Mouse (Mus musculus) embryonic facial prominence, embryonic 11.5 days (tissue): ENCODE measurements around the gene Lurap1l. TPM values are rescaled to one million over a fixed set of nuclear protein-coding genes. Genes with fewer than 3 reads are reported as not detected.
A peak's percentile ranks its signal among the peaks of the same experiment; 100 is the strongest.

Source experiments
- ATAC-seq: fragments of 200-750 bp; cut with Nextera tagmentation; replicated peaks from 2 replicates; pipeline ENCODE4 v1.8.0; 2017; ENCODE audit warnings: low read depth; ENCODE audit not compliant: insufficient number of reproducible peaks, low FRiP score, low TSS enrichment
- DNase-seq: peaks from one replicate; pipeline ENCODE4 v3.0.0-alpha.2; 2015; ENCODE audit warnings: low spot score
- H3K27ac ChIP-seq: fragments of 300-500 bp; sonication (generic); replicated peaks from 2 replicates; pipeline ENCODE4 v1.5.1; 2014; ENCODE audit warnings: mild to moderate bottlenecking, low read depth, low read length, control low read depth
- H3K27me3 ChIP-seq: fragments of 300-500 bp; sonication (generic); 2 replicates; pipeline ENCODE4 v1.6.1; 2014; ENCODE audit warnings: mild to moderate bottlenecking, low read length, moderate library complexity, mixed read lengths; ENCODE audit not compliant: control insufficient read depth, insufficient read depth
- H3K36me3 ChIP-seq: fragments of 300-500 bp; sonication (generic); replicated peaks from 2 replicates; pipeline ENCODE4 v1.6.1; 2014; ENCODE audit warnings: low read depth, mild to moderate bottlenecking, low read length, moderate library complexity, mixed read lengths; ENCODE audit not compliant: control insufficient read depth, insufficient read depth
- H3K4me1 ChIP-seq: fragments of 300-500 bp; sonication (generic); 2 replicates; pipeline ENCODE4 v1.6.1; 2014; ENCODE audit warnings: low read length, mixed read lengths; ENCODE audit not compliant: control insufficient read depth, insufficient read depth
- H3K4me2 ChIP-seq: fragments of 300-500 bp; sonication (generic); 2 replicates; pipeline ENCODE4 v1.6.1; 2014; ENCODE audit warnings: low read depth, mild to moderate bottlenecking, control low read depth, low read length, moderate library complexity
- H3K4me3 ChIP-seq: fragments of 300-500 bp; sonication (generic); 2 replicates; pipeline ENCODE4 v1.5.1; 2014; ENCODE audit warnings: low read depth, low read length, control low read depth
- H3K9ac ChIP-seq: fragments of 300-500 bp; sonication (generic); replicated peaks from 2 replicates; pipeline ENCODE4 v1.6.1; 2014; ENCODE audit warnings: mild to moderate bottlenecking, control low read depth, low read length
- H3K9me3 ChIP-seq: fragments of 300-500 bp; sonication (generic); replicated peaks from 2 replicates; pipeline ENCODE4 v1.6.1; 2016; ENCODE audit warnings: mild to moderate bottlenecking, low read length, inconsistent platforms, mixed read lengths; ENCODE audit not compliant: control insufficient read depth
- WGBS: fragments of 180-500 bp; shearing (Covaris S2); extraction: QIAGEN DNeasy Blood & Tissue Kit; methylation state at CpG from one replicate; pipeline ENCODE4 v1.1.7; 2014; 5-methylcytosine and 5-hydroxymethylcytosine counted together
- polyA plus RNA-seq: library from polyadenylated mRNA; unstranded; fragments of >200 nt; fragmentation: Nextera tagmentation; extraction: Ambion mirVana; gene quantifications from 2 replicates; pipeline ENCODE4 v1.2.1, GENCODE M21; 2014

The Lurap1l gene
- polyA plus RNA-seq, 1 experiment from 2014 or later, result 3.8 TPM

DNA sequence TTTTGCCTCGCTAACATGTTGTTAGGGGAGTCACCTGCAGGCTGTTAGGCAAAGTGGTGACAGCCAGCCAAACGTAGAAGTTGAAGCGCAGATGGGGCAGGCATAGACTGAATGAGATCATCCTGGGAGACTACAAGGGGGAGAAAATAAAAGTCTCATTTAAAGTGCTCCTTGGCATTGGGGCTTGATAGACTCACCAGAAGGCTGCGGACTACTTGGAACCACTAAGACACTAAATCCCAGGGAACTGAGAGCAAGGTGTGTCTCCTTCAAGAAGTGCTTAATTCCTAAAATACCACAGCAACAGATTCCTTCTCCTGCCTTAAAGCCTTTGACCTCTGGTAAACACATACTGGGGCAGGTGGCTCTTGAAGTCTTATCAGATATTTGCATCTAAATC lies 35.4 kb upstream of the Lurap1l start:
- Histone ChIP-seq H3K4me2 (no peak overlapping the region), H3K4me1 (no peaks in the 10 kb centered on the region), H3K4me3 (no peak overlapping the region), H3K27ac (no peak overlapping the region), H3K27me3 (no peaks in the 10 kb centered on the region), H3K9ac (no peak overlapping the region), H3K9me3 (no peaks in the 10 kb centered on the region), H3K36me3 (no peaks in the 10 kb centered on the region)
- ATAC-seq (no peak), DNase-seq (peak; percentile 13)
- 55% methylated on average over 4 of the region's 4 CpGs for WGBS

DNA sequence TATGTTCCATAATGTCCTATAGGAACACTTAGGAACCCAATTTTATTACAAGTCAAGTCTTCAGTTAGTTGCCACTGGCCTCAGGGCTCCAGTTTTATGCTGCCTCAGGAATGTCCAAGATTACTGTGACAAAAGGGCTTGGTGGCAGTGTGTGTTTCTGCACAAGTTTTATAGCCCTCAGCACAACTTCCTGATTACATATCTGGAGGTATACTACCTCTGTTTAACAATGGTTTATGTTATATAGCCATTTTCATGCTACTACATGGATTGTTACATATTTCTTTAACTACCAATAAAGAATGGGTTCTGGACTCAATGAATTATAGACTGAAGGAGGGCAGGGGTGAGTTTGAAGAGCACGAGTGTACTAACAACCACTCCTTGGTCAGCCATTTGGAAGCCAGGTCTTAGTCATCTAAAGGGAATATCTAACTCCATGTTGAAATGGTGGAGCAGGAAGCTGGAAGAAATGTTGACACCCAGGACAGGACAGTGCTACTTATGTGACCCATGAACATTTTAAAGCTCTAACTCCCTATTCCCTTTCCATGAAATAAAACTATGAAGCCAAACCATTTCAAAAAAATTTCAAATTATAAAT lies 28.3 kb upstream of the Lurap1l start:
- no peaks in the 10 kb centered on the region for H3K4me1 ChIP-seq
- WGBS, result 89% methylated on average over 1 of the region's 1 CpGs
- H3K27ac ChIP-seq, result no peak overlapping the region
- H3K9me3 ChIP-seq, result no peaks in the 10 kb centered on the region
- no peak overlapping the region for H3K4me2 ChIP-seq
- no peaks in the 10 kb centered on the region for H3K27me3 ChIP-seq
- no peak overlapping the region for H3K4me3 ChIP-seq
- ATAC-seq (no peak), DNase-seq (no peak)
- H3K36me3 ChIP-seq, result no peaks in the 10 kb centered on the region
- H3K9ac ChIP-seq, result no peak overlapping the region

- ATAC-seq (no peak), DNase-seq (no peak)
- no peaks in the 10 kb centered on the region for H3K27me3 ChIP-seq
- H3K9me3 ChIP-seq, result no peaks in the 10 kb centered on the region
- no peak overlapping the region for H3K9ac ChIP-seq
- no peak overlapping the region for H3K4me2 ChIP-seq
- 84% methylated on average over 4 of the region's 4 CpGs for WGBS
- H3K4me1 ChIP-seq, result no peaks in the 10 kb centered on the region
- H3K4me3 ChIP-seq, result no peak overlapping the region
- H3K27ac ChIP-seq, result no peak overlapping the region
- no peaks in the 10 kb centered on the region for H3K36me3 ChIP-seq
Measured at GRCm38 (mm10) chr4:80886631-80887030, 23.8 kb upstream of the Lurap1l start.

- no peaks in the 10 kb centered on the region for H3K27me3 ChIP-seq
- WGBS, result 94% methylated on average over 6 of the region's 6 CpGs
Measured at GRCm38 (mm10) chr4:80891004-80891403, 19.4 kb upstream of the Lurap1l start.

GRCm38 (mm10) chr4:80895278-80895894 lies 15.1 kb upstream of the Lurap1l start:
- peak; percentile 57 for DNase-seq
- Histone ChIP-seq H3K27me3 (no peaks in the 10 kb centered on the region), H3K27ac (no peak overlapping the region), H3K36me3 (no peaks in the 10 kb centered on the region), H3K4me1 (no peaks in the 10 kb centered on the region), H3K4me3 (no peak overlapping the region), H3K9ac (no peak overlapping the region), H3K9me3 (no peaks in the 10 kb centered on the region), H3K4me2 (no peak overlapping the region)
- WGBS, result 53% methylated on average over 4 of the region's 4 CpGs
- no peak for ATAC-seq

More at GRCm38 (mm10) chr4:80891004-80891403, 19.4 kb upstream of the Lurap1l start:
- H3K9ac ChIP-seq, result no peak overlapping the region
- H3K4me3 ChIP-seq, result no peak overlapping the region
- DNase-seq (no peak), ATAC-seq (no peak)
- no peaks in the 10 kb centered on the region for H3K36me3 ChIP-seq
- H3K27ac ChIP-seq, result no peak overlapping the region
- no peaks in the 10 kb centered on the region for H3K4me1 ChIP-seq
- no peaks in the 10 kb centered on the region for H3K9me3 ChIP-seq
- no peak overlapping the region for H3K4me2 ChIP-seq

- Histone ChIP-seq H3K9me3 (no peaks in the 10 kb centered on the region), H3K4me2 (no peak overlapping the region)
Measured at GRCm38 (mm10) chr4:80906726-80907125, 3.7 kb upstream of the Lurap1l start.

GRCm38 (mm10) chr4:80907973-80908372 lies 2.5 kb upstream of the Lurap1l start:
- Histone ChIP-seq H3K4me3 (no peak overlapping the region), H3K27ac (no peak overlapping the region), H3K4me2 (no peak overlapping the region), H3K9me3 (no peaks in the 10 kb centered on the region), H3K27me3 (no peaks in the 10 kb centered on the region), H3K4me1 (no peaks in the 10 kb centered on the region), H3K9ac (no peak overlapping the region), H3K36me3 (no peaks in the 10 kb centered on the region)
- ATAC-seq, result no peak
- 80% methylated on average over 5 of the region's 5 CpGs for WGBS
- DNase-seq, result no peak

More at GRCm38 (mm10) chr4:80906726-80907125, 3.7 kb upstream of the Lurap1l start:
- Histone ChIP-seq H3K9ac (no peak overlapping the region), H3K27me3 (no peaks in the 10 kb centered on the region), H3K36me3 (no peaks in the 10 kb centered on the region), H3K4me3 (no peak overlapping the region), H3K4me1 (no peaks in the 10 kb centered on the region), H3K27ac (no peak overlapping the region)
- no peak for DNase-seq
- WGBS, result 81% methylated on average over 3 of the region's 3 CpGs
- no peak for ATAC-seq

GRCm38 (mm10) chr4:80908902-80909301 lies 1.5 kb upstream of the Lurap1l start:
- no peak for ATAC-seq
- whole genome bisulfite sequencing, result 81% methylated on average over 4 of the region's 4 CpGs
- H3K9ac ChIP-seq, result no peak overlapping the region

More at GRCm38 (mm10) chr4:80908902-80909301, 1.5 kb upstream of the Lurap1l start:
- Histone ChIP-seq H3K4me2 (no peak overlapping the region), H3K9me3 (no peaks in the 10 kb centered on the region), H3K27ac (no peak overlapping the region), H3K36me3 (no peaks in the 10 kb centered on the region), H3K4me3 (no peak overlapping the region), H3K27me3 (no peaks in the 10 kb centered on the region), H3K4me1 (no peaks in the 10 kb centered on the region)
- DNase-seq, result no peak
